In the genomic region with DNA sequence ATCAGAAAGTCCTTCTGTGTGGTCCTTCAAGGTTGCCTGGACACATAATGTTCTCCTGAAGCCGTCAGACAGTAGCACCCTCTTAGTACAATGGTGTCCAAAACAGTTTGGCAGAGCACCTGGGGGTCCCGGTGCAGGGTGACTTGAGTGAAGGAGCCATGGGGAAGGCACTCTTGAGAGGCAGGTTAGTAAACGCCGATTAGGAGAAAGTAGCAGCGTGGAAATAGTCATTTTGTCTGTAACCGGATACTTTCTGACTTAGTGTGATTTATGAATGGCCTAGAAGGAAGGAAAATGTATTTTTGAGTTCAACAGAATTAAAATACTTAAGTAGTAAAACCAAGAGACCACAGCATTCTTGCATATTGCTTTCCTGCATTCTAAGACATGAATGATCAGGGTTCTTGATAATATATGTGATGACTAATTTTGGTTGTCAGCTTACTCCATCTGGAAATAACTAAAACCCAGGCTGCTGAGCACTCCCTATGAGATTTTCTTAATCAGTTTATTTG, we compare ENCODE assay signal across 35 mouse cellular contexts. TPM values are rescaled to one million over a fixed set of nuclear protein-coding genes. Genes with fewer than 3 reads are reported as not detected.
"Had no signal": no experiment of that assay in that cellular context is flagged by ENCODE, and none has a peak within 500 bp of the region (broad histone marks: within the 10 kb centered on the region; RNA-seq: fewer than 3 reads in every experiment).

No protein-coding gene starts in this region.

- H3K9ac ChIP-seq: heart, embryonic 13.5 days; heart, embryonic 15.5 days; hindbrain, embryonic 12.5 days; hindbrain, embryonic 14.5 days; intestine, embryonic 15.5 days; kidney, embryonic 15.5 days; limb, embryonic 13.5 days; limb, embryonic 15.5 days; liver, embryonic 12.5 days; liver, embryonic 14.5 days had no signal

- H3K27me3 ChIP-seq: heart, embryonic 13.5 days; heart, embryonic 15.5 days; hindbrain, embryonic 12.5 days; intestine, embryonic 15.5 days; kidney, embryonic 15.5 days; limb, embryonic 13.5 days; limb, embryonic 15.5 days; liver, embryonic 12.5 days had no signal

- H3K4me1 ChIP-seq: hindbrain, embryonic 10.5 days; hindbrain, embryonic 12.5 days; intestine, embryonic 15.5 days; kidney, embryonic 15.5 days; limb, embryonic 15.5 days; liver, embryonic 12.5 days had no signal

- H3K4me3 ChIP-seq: gastrocnemius, adult 2 months; heart, adult 2 months; heart, embryonic 13.5 days; heart, embryonic 15.5 days; hindbrain, embryonic 10.5 days; hindbrain, embryonic 12.5 days; intestine, embryonic 15.5 days; kidney, embryonic 15.5 days; layer of hippocampus, adult 2 months; left cerebral cortex, adult 2 months; limb, embryonic 13.5 days; limb, embryonic 15.5 days; liver, embryonic 12.5 days had no signal

- H3K4me2 ChIP-seq: heart, embryonic 11.5 days; heart, embryonic 13.5 days; heart, embryonic 15.5 days; hindbrain, embryonic 12.5 days; hindbrain, embryonic 14.5 days; intestine, embryonic 15.5 days; kidney, embryonic 15.5 days; limb, embryonic 13.5 days; limb, embryonic 15.5 days; liver, embryonic 12.5 days had no signal

- DNase-seq: gastrocnemius, adult 2 months; gastrocnemius, postnatal 14 days; gastrocnemius, postnatal 36 days; heart, adult 2 months; heart, postnatal 14 days; heart, postnatal 36 days; kidney, adult 2 months; kidney, adult 9 months; kidney, postnatal 10 days; kidney, postnatal 25 days; kidney, postnatal 4 days; left cerebral cortex, postnatal 4 days had no signal

- H3K27ac ChIP-seq: gastrocnemius, adult 2 months; heart, adult 2 months; heart, embryonic 13.5 days; heart, embryonic 15.5 days; hindbrain, embryonic 10.5 days; hindbrain, embryonic 12.5 days; hindbrain, embryonic 14.5 days; intestine, embryonic 15.5 days; kidney, embryonic 15.5 days; layer of hippocampus, adult 2 months; left cerebral cortex, adult 2 months; limb, embryonic 13.5 days; liver, embryonic 12.5 days; liver, embryonic 14.5 days had no signal

- H3K9me3 ChIP-seq: heart, embryonic 13.5 days; heart, embryonic 15.5 days; hindbrain, embryonic 10.5 days; hindbrain, embryonic 12.5 days; intestine, embryonic 15.5 days; kidney, embryonic 15.5 days; limb, embryonic 13.5 days; limb, embryonic 15.5 days; liver, embryonic 12.5 days had no signal

- ATAC-seq: hindbrain, embryonic 16.5 days; inflammation-experienced regulatory T-cells, adult 6 months; intestine, embryonic 15.5 days; intestine, postnatal 0 days; liver, embryonic 12.5 days had no signal

RNA-seq across cellular contexts. Expression of a gene that starts 33.1 kb away (rescaled TPM):
- total RNA-seq: gastrocnemius, adult 2 months; gastrocnemius, postnatal 14 days; gastrocnemius, postnatal 36 days; heart, adult 2 months; heart, postnatal 14 days; heart, postnatal 36 days; layer of hippocampus, adult 2 months; layer of hippocampus, postnatal 10 days; layer of hippocampus, postnatal 25 days; left cerebral cortex, adult 2 months; left cerebral cortex, postnatal 14 days; left cerebral cortex, postnatal 4 days; liver, adult 2 months had no signal
- polyA plus RNA-seq: frontal cortex, adult 2 months; heart, adult 2 months; heart, embryonic 11.5 days; heart, embryonic 13.5 days; heart, embryonic 15.5 days; hindbrain, embryonic 10.5 days; hindbrain, embryonic 12.5 days; hindbrain, embryonic 14.5 days; hindbrain, embryonic 16.5 days; inflammation-experienced regulatory T-cells, adult 6 months; intestine, embryonic 15.5 days; intestine, postnatal 0 days; kidney, adult 2 months; kidney, embryonic 15.5 days; limb, embryonic 11.5 days; limb, embryonic 15.5 days; liver, adult 2 months; liver, embryonic 12.5 days; liver, embryonic 14.5 days had no signal
